Mouse (Mus musculus): Measurements from ENCODE around the gene Rfx3. TPM values are rescaled to one million over a fixed set of nuclear protein-coding genes. Genes with fewer than 3 reads are reported as not detected.
A peak's percentile ranks its signal among the peaks of the same experiment; 100 is the strongest.

The Rfx3 gene
- polyA plus RNA-seq, 1 experiment from 2014 or later, result 27.8 TPM

- 76% methylated on average over 7 of the region's 7 CpGs for WGBS
- Histone ChIP-seq H3K4me2 (no peak overlapping the region), H3K9ac (no peak overlapping the region), H3K4me1 (replicated peaks) (peaks cover 3% of the 10 kb centered on the region; the same call in 1 of the 2 replicates), H3K27me3 (no peaks in the 10 kb centered on the region), H3K4me3 (no peak overlapping the region), H3K27ac (no peak overlapping the region), H3K9me3 (no peaks in the 10 kb centered on the region), H3K36me3 (no peaks in the 10 kb centered on the region)
- ATAC-seq (ENCODE audit: low FRiP score), result no peak
These were observed 18.2 kb downstream of the Rfx3 start for GRCm38 (mm10) chr19:27992800-27993199.

- Histone ChIP-seq H3K36me3 (no peaks in the 10 kb centered on the region), H3K4me2 (no peak overlapping the region), H3K9ac (no peak overlapping the region), H3K27ac (no peak overlapping the region), H3K27me3 (no peaks in the 10 kb centered on the region), H3K9me3 (no peaks in the 10 kb centered on the region), H3K4me1 (replicated peaks) (peaks cover 10% of the 10 kb centered on the region), H3K4me3 (no peak overlapping the region)
- 19% methylated on average over 3 of the region's 3 CpGs for WGBS
- no peak for ATAC-seq (ENCODE audit: low FRiP score)
These were observed 22.2 kb downstream of the Rfx3 start for GRCm38 (mm10) chr19:27988746-27989145.

- H3K9me3 ChIP-seq, result no peaks in the 10 kb centered on the region
- H3K27ac ChIP-seq, result no peak overlapping the region
- no peaks in the 10 kb centered on the region for H3K4me1 ChIP-seq (replicated peaks)
- no peak overlapping the region for H3K4me3 ChIP-seq
- no peak for ATAC-seq (ENCODE audit: low FRiP score)
- no peaks in the 10 kb centered on the region for H3K27me3 ChIP-seq
- H3K36me3 ChIP-seq, result peaks cover 8% of the 10 kb centered on the region; the same call in 1 of the 2 replicates
- no peak overlapping the region for H3K4me2 ChIP-seq
- 96% methylated on average over 3 of the region's 3 CpGs for WGBS
- H3K9ac ChIP-seq, result no peak overlapping the region
These were observed 43.4 kb downstream of the Rfx3 start for GRCm38 (mm10) chr19:27967590-27967989.

- Histone ChIP-seq H3K27ac (no peak overlapping the region), H3K36me3 (peaks cover 11% of the 10 kb centered on the region; the same call in 1 of the 2 replicates), H3K4me2 (no peak overlapping the region), H3K4me3 (no peak overlapping the region), H3K4me1 (replicated peaks) (no peaks in the 10 kb centered on the region), H3K27me3 (no peaks in the 10 kb centered on the region), H3K9ac (no peak overlapping the region), H3K9me3 (no peaks in the 10 kb centered on the region)
- ATAC-seq (ENCODE audit: low FRiP score), result no peak
- WGBS, result 95% methylated on average over 3 of the region's 3 CpGs
These were observed 49.7 kb downstream of the Rfx3 start for GRCm38 (mm10) chr19:27961271-27961670.

GRCm38 (mm10) chr19:27935453-27935852, 75.5 kb downstream of the Rfx3 start:
- H3K9me3 ChIP-seq, result no peaks in the 10 kb centered on the region
- H3K4me2 ChIP-seq, result no peak overlapping the region
- WGBS, result 64% methylated on average over 3 of the region's 3 CpGs
- no peak overlapping the region for H3K4me3 ChIP-seq
- no peaks in the 10 kb centered on the region for H3K27me3 ChIP-seq
- no peak for ATAC-seq (ENCODE audit: low FRiP score)
- H3K27ac ChIP-seq, result peak overlapping the region; percentile 26; the same call in 1 of the 2 replicates
- H3K4me1 ChIP-seq (replicated peaks), result peaks cover 3% of the 10 kb centered on the region; the same call in 1 of the 2 replicates
- no peak overlapping the region for H3K9ac ChIP-seq
- H3K36me3 ChIP-seq, result no peaks in the 10 kb centered on the region

GRCm38 (mm10) chr19:27931136-27931535, 79.8 kb downstream of the Rfx3 start:
- WGBS, result 95% methylated on average over 2 of the region's 2 CpGs
- no peaks in the 10 kb centered on the region for H3K27me3 ChIP-seq
- H3K4me1 ChIP-seq (replicated peaks), result peaks cover 3% of the 10 kb centered on the region; the same call in 1 of the 2 replicates
- no peak overlapping the region for H3K9ac ChIP-seq
- ATAC-seq (ENCODE audit: low FRiP score), result no peak
- H3K4me3 ChIP-seq, result no peak overlapping the region
- no peak overlapping the region for H3K4me2 ChIP-seq
- no peak overlapping the region for H3K27ac ChIP-seq
- no peaks in the 10 kb centered on the region for H3K9me3 ChIP-seq
- no peaks in the 10 kb centered on the region for H3K36me3 ChIP-seq

- no peak for ATAC-seq (ENCODE audit: low FRiP score)
- H3K4me1 ChIP-seq (replicated peaks), result no peaks in the 10 kb centered on the region
- WGBS, result 93% methylated on average over 3 of the region's 3 CpGs
- H3K27me3 ChIP-seq, result no peaks in the 10 kb centered on the region
- H3K36me3 ChIP-seq, result no peaks in the 10 kb centered on the region
- no peaks in the 10 kb centered on the region for H3K9me3 ChIP-seq
- no peak overlapping the region for H3K4me2 ChIP-seq
- H3K27ac ChIP-seq, result no peak overlapping the region
- H3K9ac ChIP-seq, result no peak overlapping the region
- no peak overlapping the region for H3K4me3 ChIP-seq
These were observed 84.6 kb downstream of the Rfx3 start for GRCm38 (mm10) chr19:27926378-27926777.

- no peaks in the 10 kb centered on the region for H3K36me3 ChIP-seq
- 60% methylated on average over 2 of the region's 2 CpGs for WGBS
- no peaks in the 10 kb centered on the region for H3K4me1 ChIP-seq (replicated peaks)
- no peak overlapping the region for H3K4me2 ChIP-seq
- no peak overlapping the region for H3K4me3 ChIP-seq
- no peak overlapping the region for H3K9ac ChIP-seq
- no peaks in the 10 kb centered on the region for H3K9me3 ChIP-seq
- no peak for ATAC-seq (ENCODE audit: low FRiP score)
- no peaks in the 10 kb centered on the region for H3K27me3 ChIP-seq
- no peak overlapping the region for H3K27ac ChIP-seq
These were observed 91.9 kb downstream of the Rfx3 start for GRCm38 (mm10) chr19:27919040-27919439.

GRCm38 (mm10) chr19:27916446-27916845, 94.5 kb downstream of the Rfx3 start:
- Histone ChIP-seq H3K27me3 (no peaks in the 10 kb centered on the region), H3K9ac (no peak overlapping the region), H3K36me3 (no peaks in the 10 kb centered on the region), H3K27ac (no peak overlapping the region), H3K4me1 (replicated peaks) (no peaks in the 10 kb centered on the region), H3K4me2 (no peak overlapping the region), H3K9me3 (no peaks in the 10 kb centered on the region), H3K4me3 (no peak overlapping the region)
- no peak for ATAC-seq (ENCODE audit: low FRiP score)
- WGBS, result 49% methylated on average over 2 of the region's 2 CpGs

GRCm38 (mm10) chr19:27906976-27907375, 104.0 kb downstream of the Rfx3 start:
- Histone ChIP-seq H3K27ac (no peak overlapping the region), H3K9ac (no peak overlapping the region), H3K4me1 (replicated peaks) (peaks cover 18% of the 10 kb centered on the region), H3K27me3 (no peaks in the 10 kb centered on the region), H3K36me3 (no peaks in the 10 kb centered on the region), H3K4me2 (no peak overlapping the region), H3K4me3 (no peak overlapping the region), H3K9me3 (no peaks in the 10 kb centered on the region)
- ATAC-seq (ENCODE audit: low FRiP score), result no peak
- WGBS, result 40% methylated on average over 5 of the region's 5 CpGs

GRCm38 (mm10) chr19:27905976-27906375, 105.0 kb downstream of the Rfx3 start:
- H3K9ac ChIP-seq, result no peak overlapping the region
- H3K27ac ChIP-seq, result no peak overlapping the region
- peaks cover 18% of the 10 kb centered on the region for H3K4me1 ChIP-seq (replicated peaks)
- no peak for ATAC-seq (ENCODE audit: low FRiP score)
- no peak overlapping the region for H3K4me3 ChIP-seq
- no peaks in the 10 kb centered on the region for H3K27me3 ChIP-seq
- H3K9me3 ChIP-seq, result no peaks in the 10 kb centered on the region
- 89% methylated on average over 9 of the region's 9 CpGs for WGBS
- H3K36me3 ChIP-seq, result no peaks in the 10 kb centered on the region
- H3K4me2 ChIP-seq, result no peak overlapping the region

GRCm38 (mm10) chr19:27905172-27905571, 105.8 kb downstream of the Rfx3 start:
- no peak overlapping the region for H3K27ac ChIP-seq
- H3K4me2 ChIP-seq, result no peak overlapping the region
- no peak for ATAC-seq (ENCODE audit: low FRiP score)
- WGBS, result 39% methylated on average over 1 of the region's 1 CpGs
- H3K36me3 ChIP-seq, result peaks cover 4% of the 10 kb centered on the region
- no peak overlapping the region for H3K4me3 ChIP-seq
- H3K27me3 ChIP-seq, result no peaks in the 10 kb centered on the region
- H3K9me3 ChIP-seq, result no peaks in the 10 kb centered on the region
- H3K9ac ChIP-seq, result no peak overlapping the region
- H3K4me1 ChIP-seq (replicated peaks), result peaks cover 18% of the 10 kb centered on the region

- ATAC-seq (ENCODE audit: low FRiP score), result peak; percentile 84
- Histone ChIP-seq H3K4me1 (replicated peaks) (peaks cover 18% of the 10 kb centered on the region), H3K9ac (no peak overlapping the region), H3K9me3 (no peaks in the 10 kb centered on the region), H3K27ac (peak overlapping the region; percentile 70; the same call in 1 of the 2 replicates), H3K27me3 (no peaks in the 10 kb centered on the region), H3K4me3 (no peak overlapping the region), H3K36me3 (peaks cover 4% of the 10 kb centered on the region), H3K4me2 (no peak overlapping the region)
- WGBS, result 25% methylated on average over 2 of the region's 2 CpGs
These were observed 106.3 kb downstream of the Rfx3 start for GRCm38 (mm10) chr19:27904655-27905054.

All from hindbrain, embryonic 13.5 days (tissue).